Mouse (Mus musculus) layer of hippocampus, postnatal 36 days (tissue): ENCODE measurements around the gene Gucy1b2. TPM values are rescaled to one million over a fixed set of nuclear protein-coding genes. Genes with fewer than 3 reads are reported as not detected.

Source experiments
- DNase-seq, 2 experiments: peaks; one replicate each; pipeline ENCODE4 v3.0.0; 2022
- total RNA-seq, 2 experiments: library from RNA; stranded (reverse); gene quantifications; 2 replicates each; pipeline ENCODE4 v1.2.3; 2021

Gene Gucy1b2
- total RNA-seq, 2 experiments from 2014 or later: 0.38 to 0.55 TPM

DNA sequence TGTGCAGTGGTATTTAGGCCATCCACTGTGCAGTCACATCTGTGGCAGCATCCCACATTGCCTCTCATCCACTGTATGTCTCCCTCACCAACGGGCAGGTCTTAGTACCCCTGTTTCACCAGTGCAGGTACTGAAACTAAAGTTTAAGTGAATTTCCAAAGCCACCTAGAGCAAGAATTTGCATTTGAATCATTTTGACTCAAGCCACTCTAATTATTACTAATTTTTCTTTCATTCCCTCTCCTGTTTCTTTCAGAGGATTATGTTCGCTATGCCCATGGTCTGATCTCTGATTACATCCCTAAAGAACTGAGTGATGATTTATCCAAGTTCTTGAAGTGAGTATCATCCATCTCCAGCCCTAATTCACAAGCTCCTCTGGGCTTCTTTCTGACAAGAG lies 92.3 kb downstream of the Gucy1b2 start:
- no peak for DNase-seq

DNA sequence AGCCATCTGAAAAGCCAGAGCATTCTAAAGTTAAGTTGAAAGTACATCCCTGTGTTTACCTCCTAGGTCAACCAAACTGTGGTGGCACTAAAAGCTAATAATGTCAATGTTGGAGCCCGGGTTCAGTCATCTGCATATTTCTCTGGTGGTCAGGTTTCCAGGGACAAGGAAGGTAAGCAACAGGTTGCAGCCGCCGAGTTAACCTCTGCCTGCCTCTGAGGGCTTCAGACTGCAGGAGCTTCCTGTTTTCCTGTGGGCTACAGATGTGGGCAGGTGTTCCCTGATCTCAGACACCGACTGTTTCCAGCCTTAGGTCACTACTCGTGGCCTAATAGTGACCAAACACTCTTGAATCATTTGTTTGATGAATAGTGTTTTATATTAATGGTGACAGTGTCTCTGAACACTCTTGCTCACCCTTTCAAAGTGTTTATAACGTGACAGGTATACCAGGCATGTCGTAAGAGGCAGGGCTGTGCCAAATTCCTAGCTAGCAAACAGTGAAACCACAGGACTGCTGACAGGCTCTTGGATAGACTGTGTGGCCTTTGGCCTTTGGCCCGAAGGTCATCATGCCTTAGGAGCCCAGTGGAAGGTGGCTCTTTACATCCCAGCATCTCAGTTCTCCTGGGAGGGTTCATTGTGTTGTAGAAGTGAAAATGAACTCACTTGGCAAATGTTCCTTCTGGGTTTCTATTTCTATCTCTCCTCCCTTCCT lies 94.7 kb downstream of the Gucy1b2 start:
- no peak for DNase-seq

DNA sequence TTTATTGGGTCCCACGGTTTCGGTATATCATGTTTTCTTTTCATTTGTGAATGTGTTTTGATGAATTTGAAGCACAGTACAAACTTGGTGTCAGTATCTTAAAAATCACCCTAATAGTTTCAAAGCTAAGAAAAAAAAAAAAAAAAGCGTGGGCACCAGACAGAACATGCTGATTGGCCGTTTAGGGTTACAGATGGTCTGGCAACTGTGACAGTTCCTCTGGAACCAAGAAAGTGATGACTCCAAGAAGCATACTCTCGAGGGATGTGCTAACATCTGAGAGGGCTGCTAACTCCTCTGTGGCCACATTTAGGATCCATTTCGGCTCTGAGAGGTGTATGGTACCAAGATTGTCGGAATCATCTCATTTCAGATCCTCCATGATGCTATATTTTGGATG lies 100.9 kb downstream of the Gucy1b2 start:
- DNase-seq: no peak

DNA sequence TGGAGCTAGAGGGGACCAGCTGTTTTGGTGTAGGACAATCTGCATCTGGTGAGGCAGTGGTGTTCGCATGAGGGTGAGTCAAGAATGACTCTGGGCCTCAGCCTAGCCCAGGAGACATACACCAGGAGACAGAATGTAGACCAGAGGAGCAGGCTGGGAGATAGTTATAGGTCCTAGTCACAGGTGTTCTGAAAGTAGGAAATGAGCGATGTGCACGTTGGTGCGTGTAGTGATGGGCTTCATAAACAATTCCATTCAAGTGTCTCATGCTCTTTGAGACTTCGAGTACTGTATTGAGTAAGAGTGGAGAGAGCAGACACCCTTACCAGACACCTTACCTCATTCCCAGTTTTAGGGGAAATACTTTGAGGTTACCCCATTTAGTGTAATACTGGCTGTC lies 102.3 kb downstream of the Gucy1b2 start:
- DNase-seq: no peak

DNA sequence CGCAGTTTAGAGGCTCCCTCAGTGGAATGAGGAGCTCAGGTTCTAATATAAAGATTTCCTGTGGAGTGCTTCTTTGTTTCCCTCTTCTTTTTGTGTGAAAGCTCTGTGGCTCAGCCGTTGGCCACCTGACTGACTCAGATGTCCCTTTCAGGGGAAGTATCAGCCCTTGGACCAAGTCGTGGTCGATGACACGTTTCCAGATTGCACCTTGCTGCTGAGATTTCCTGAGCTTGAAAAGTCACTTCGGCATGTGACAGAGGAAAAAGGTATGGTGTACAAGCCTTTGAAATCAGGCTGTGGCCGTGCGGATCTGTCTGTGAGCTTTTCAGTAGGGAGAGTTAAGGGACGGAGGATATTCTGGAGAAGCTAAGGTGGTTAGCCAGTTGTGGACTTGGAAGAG lies 102.7 kb downstream of the Gucy1b2 start:
- DNase-seq: no peak

DNA sequence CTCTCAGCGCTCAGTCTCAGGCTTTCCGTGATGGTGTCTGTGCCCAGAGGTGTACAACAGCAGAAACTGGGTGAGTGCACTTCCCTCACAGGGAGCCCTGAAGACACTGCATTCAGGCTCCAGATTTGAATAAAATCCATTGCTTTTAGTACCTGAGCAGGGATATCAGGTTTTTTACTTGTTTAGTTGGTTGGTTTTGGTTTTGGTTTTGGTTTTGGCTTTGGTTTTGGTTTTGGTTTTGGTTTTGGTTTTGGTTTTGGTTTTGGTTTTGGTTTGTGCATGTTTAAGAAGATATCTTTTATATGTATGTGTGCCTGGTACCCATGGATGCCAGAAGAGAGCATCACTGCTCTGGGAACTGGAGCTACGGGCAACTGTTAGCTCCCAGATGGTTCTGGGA lies 105.2 kb downstream of the Gucy1b2 start:
- no peak for DNase-seq

DNA sequence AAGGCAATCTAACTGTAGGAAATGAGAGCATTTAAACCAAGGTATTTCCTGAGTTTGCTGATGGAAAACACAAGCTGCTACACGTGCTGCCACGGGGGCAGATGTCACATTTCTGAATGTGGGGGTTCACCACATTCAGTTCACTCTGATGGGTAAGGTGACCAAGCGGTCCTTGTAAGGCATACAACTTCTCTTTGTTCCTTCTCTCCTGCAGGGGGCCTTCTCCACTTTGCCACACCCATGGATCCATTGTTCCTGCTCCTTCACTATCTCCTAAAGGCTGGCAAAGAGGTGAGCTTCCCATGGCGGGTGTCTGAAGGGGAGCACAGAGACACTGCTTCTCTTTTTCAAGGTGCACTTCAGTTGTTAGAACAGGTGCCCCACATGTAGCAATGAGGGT lies 105.9 kb downstream of the Gucy1b2 start:
- DNase-seq: no peak

DNA sequence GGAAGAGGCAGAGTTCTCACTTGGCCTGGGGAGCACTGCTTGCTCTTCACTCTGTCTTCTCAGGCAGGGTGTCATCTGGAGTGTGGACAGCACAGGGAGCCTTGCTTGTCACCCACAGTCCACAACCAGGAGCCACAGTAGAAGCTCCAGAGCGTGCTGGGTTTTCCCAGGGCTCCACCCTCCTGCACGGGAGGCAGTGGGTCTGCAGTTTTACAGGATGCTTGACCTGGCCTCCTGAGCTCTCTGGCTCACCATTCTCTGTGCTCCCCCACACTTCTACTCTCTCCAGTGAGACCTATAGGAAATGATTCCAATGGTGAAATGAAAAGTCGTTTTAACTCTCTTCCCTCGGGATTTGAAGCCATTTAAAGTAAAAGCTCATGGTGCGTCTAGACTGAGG lies 106.3 kb downstream of the Gucy1b2 start:
- DNase-seq: no peak

DNA sequence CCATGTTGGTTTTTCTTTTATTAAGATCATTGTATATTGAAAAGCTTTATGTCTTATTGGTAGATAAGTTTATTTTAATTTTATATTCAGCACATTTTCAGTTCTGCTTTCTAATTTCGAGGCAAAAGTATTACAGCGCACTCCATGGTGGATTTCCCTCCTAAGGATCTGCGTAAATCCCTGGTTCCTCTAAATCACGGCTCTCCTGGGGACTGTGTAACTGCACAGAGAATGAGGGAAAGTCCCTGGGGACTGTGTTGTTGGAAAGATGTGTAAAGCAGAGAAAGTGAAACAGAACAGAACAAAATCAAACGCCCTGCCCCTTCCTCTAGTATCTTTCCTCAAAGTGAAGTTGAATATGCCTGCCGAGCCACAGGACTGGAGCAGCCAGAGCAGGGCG lies 109.0 kb downstream of the Gucy1b2 start:
- DNase-seq: no peak

DNA sequence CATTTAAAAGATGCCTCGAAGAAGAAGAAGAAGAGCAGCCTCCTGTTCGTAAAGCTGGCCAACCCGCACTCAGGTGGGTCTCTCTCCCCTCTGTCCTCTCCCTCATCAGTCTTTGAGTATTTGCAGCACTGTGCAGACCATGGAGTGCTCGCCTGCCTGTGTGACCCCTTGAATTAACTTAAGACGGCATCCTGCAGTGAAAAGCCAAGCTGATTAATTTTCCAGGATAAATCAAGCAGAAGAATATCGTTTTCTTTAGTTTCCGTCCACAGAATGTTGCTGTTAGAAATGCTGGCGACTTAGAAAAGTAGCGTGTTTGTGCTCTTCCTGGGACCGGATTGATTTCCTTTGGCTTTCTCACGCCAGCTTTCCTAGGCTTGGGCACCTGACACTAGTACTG lies 109.5 kb downstream of the Gucy1b2 start:
- no peak for DNase-seq

Other genes starting within 250 kb of the Gucy1b2 start
- gene Rnaseh2b, start 163.7 kb downstream of the Gucy1b2 start, total RNA-seq: 10 to 100 TPM; 10.4 to 13.0 TPM
- 1 to 10 TPM; 5.5 to 6.2 TPM for gene Dleu7, start 163.2 kb downstream of the Gucy1b2 start, total RNA-seq
- gene Fam124a, start 99.4 kb upstream of the Gucy1b2 start, total RNA-seq: 10 to 100 TPM; 11.4 to 12.7 TPM
- gene Gm4131, start 110.6 kb upstream of the Gucy1b2 start, total RNA-seq: not detected
- gene Serpine3, start 207.4 kb upstream of the Gucy1b2 start, total RNA-seq: under 1 TPM in 1 of 2 experiments, not detected in 1; 0.25 TPM